Mouse (Mus musculus) ES-CJ7 (cell line): Measurements from ENCODE around the gene Bud31.
"Not testable (repeated sequence)": the region's sequence is repeated elsewhere in the genome, so short reads cannot be mapped to it uniquely, and the experiment has no call there.

Source experiments
- DNase-seq: peaks from one replicate; pipeline ENCODE4 v3.0.0; 2011; ENCODE audit warnings: low read depth, low spot score

The Bud31 gene

GRCm38 (mm10) chr5:145129124-145129523, 11.0 kb upstream of the Bud31 start:
- no peak for DNase-seq

GRCm38 (mm10) chr5:145129773-145130172, 10.4 kb upstream of the Bud31 start:
- DNase-seq, result not testable (repeated sequence)

- DNase-seq, result no peak
Observed at GRCm38 (mm10) chr5:145130191-145130590, 10.0 kb upstream of the Bud31 start.

- no peak for DNase-seq
Observed at GRCm38 (mm10) chr5:145130995-145131394, 9.2 kb upstream of the Bud31 start.

- DNase-seq, result not testable (repeated sequence)
Observed at GRCm38 (mm10) chr5:145133275-145133674, 6.9 kb upstream of the Bud31 start.

GRCm38 (mm10) chr5:145138836-145139235, 1.3 kb upstream of the Bud31 start:
- DNase-seq, result no peak

- no peak for DNase-seq
Observed at GRCm38 (mm10) chr5:145140611-145141010, 449 bp downstream of the Bud31 start.

- DNase-seq, result no peak
Observed at GRCm38 (mm10) chr5:145147748-145148147, 7.6 kb downstream of the Bud31 start.

- DNase-seq, result no peak
Observed at GRCm38 (mm10) chr5:145149294-145149693, 9.1 kb downstream of the Bud31 start.

GRCm38 (mm10) chr5:145152690-145153089, 12.5 kb downstream of the Bud31 start:
- DNase-seq, result no peak

- DNase-seq, result no peak
Observed at GRCm38 (mm10) chr5:145161361-145161760, 21.2 kb downstream of the Bud31 start.

GRCm38 (mm10) chr5:145164710-145165109, 24.5 kb downstream of the Bud31 start:
- peak; percentile 47 for DNase-seq

- DNase-seq, result no peak
Observed at GRCm38 (mm10) chr5:145165184-145165583, 25.0 kb downstream of the Bud31 start.

- peak; percentile 99 for DNase-seq
Observed at GRCm38 (mm10) chr5:145166536-145167305, 26.6 kb downstream of the Bud31 start, which contains the start of the genes Ptcd1 and Cpsf4. TSS of gene Ptcd1 (minus strand) at chr5:145167108. TSS of gene Cpsf4 (plus strand) at chr5:145167213.

GRCm38 (mm10) chr5:145167306-145167661, 27.1 kb downstream of the Bud31 start:
- DNase-seq, result no peak

GRCm38 (mm10) chr5:145178461-145178980, 38.4 kb downstream of the Bud31 start:
- DNase-seq, result no peak

- DNase-seq, result no peak
Observed at GRCm38 (mm10) chr5:145185244-145185643, 45.1 kb downstream of the Bud31 start.

- no peak for DNase-seq
Observed at GRCm38 (mm10) chr5:145189416-145189815, 49.3 kb downstream of the Bud31 start.

GRCm38 (mm10) chr5:145190373-145190772, 50.2 kb downstream of the Bud31 start:
- DNase-seq, result no peak

GRCm38 (mm10) chr5:145190875-145191798, 51.0 kb downstream of the Bud31 start:
- peak; percentile 96 for DNase-seq

- DNase-seq, result no peak
Observed at GRCm38 (mm10) chr5:145191962-145192361, 51.8 kb downstream of the Bud31 start, which contains the start of gene Atp5j2. TSS of gene Atp5j2 (minus strand) at chr5:145192062.
